ENCODE assay signal across 8 mouse cellular contexts in genomic region chr19:42169322-42169975, GRCm38 (mm10). TPM values are rescaled to one million over a fixed set of nuclear protein-coding genes. Genes with fewer than 3 reads are reported as not detected.
DNase-seq lines count a peak whose midpoint lies in the region; ATAC-seq and TF ChIP-seq lines count a peak whose summit lies in the region.

No protein-coding gene starts in this region.

- TF ChIP-seq CTCF in stomach, postnatal 0 days (IDR thresholded peaks at IDR 0.05; ENCODE audit: low read depth): no peak
- TF ChIP-seq CTCF in thymus, adult 2 months (IDR thresholded peaks at IDR 0.05; ENCODE audit: borderline replicate concordance, control insufficient read depth, extremely low read depth, insufficient read depth, low read length, poor library complexity): no peak

- H3K4me3 ChIP-seq in forebrain, embryonic 10.5 days: peak overlapping the region; percentile 98; the same call in 1 of the 2 replicates
- no peak overlapping the region for H3K4me3 ChIP-seq in forebrain, embryonic 11.5 days (ENCODE audit: low read depth, low read length)
- H3K4me3 ChIP-seq in midbrain, embryonic 14.5 days (replicated peaks; ENCODE audit: low read depth, low read length): peak overlapping the region; percentile 86; the same call in 1 of the 2 replicates
- H3K4me3 ChIP-seq in midbrain, embryonic 11.5 days (ENCODE audit: low read depth, low read length): no peak overlapping the region
- H3K4me3 ChIP-seq in kidney, embryonic 16.5 days (ENCODE audit: low read length): no peak overlapping the region
- H3K4me3 ChIP-seq in stomach, postnatal 0 days (ENCODE audit: low read depth, low read length): no peak overlapping the region
- no peak overlapping the region for H3K4me3 ChIP-seq in thymus, adult 2 months (ENCODE audit: control insufficient read depth, insufficient read depth, low read length)

- ATAC-seq in forebrain, embryonic 11.5 days (replicated peaks; ENCODE audit: low FRiP score): no peak
- no peak for ATAC-seq in midbrain, embryonic 14.5 days (ENCODE audit: low FRiP score, low TSS enrichment)
- no peak for ATAC-seq in midbrain, embryonic 11.5 days (ENCODE audit: low FRiP score)
- ATAC-seq in kidney, embryonic 16.5 days (ENCODE audit: low FRiP score, low TSS enrichment): peak; percentile 47
- no peak for ATAC-seq in stomach, postnatal 0 days (ENCODE audit: low FRiP score, low TSS enrichment)

- no peak for DNase-seq in forebrain, embryonic 10.5 days (ENCODE audit: extremely low spot score, low spot score)
- no peak for DNase-seq in forebrain, embryonic 11.5 days (ENCODE audit: low spot score)
- no peak for DNase-seq in midbrain, embryonic 14.5 days
- DNase-seq in midbrain, embryonic 11.5 days (ENCODE audit: low spot score, missing footprints): no peak
- peak; percentile 46 for DNase-seq in stomach, postnatal 0 days (ENCODE audit: low spot score)
- no peak for DNase-seq in gastrocnemius, adult 8-10 months (ENCODE audit: low spot score in 2 of 2)
- no peak for DNase-seq in thymus, adult 2 months

- 85% methylated on average over 10 of the region's 10 CpGs for WGBS in forebrain, embryonic 10.5 days
- 80% methylated on average over 10 of the region's 10 CpGs for WGBS in forebrain, embryonic 11.5 days
- 77% methylated on average over 10 of the region's 10 CpGs for WGBS in midbrain, embryonic 14.5 days
- WGBS in midbrain, embryonic 11.5 days: 80% methylated on average over 10 of the region's 10 CpGs
- WGBS in kidney, embryonic 16.5 days: 60% methylated on average over 10 of the region's 10 CpGs
- WGBS in stomach, postnatal 0 days: 49% methylated on average over 10 of the region's 10 CpGs
- 82% methylated on average over 10 of the region's 10 CpGs for WGBS in thymus, adult 2 months

- H3K9me3 ChIP-seq in forebrain, embryonic 10.5 days: no peaks in the 10 kb centered on the region
- no peaks in the 10 kb centered on the region for H3K9me3 ChIP-seq in forebrain, embryonic 11.5 days (ENCODE audit: control insufficient read depth, low read length)
- H3K9me3 ChIP-seq in midbrain, embryonic 14.5 days (ENCODE audit: control insufficient read depth, low read length): no peaks in the 10 kb centered on the region
- H3K9me3 ChIP-seq in midbrain, embryonic 11.5 days (ENCODE audit: control insufficient read depth, low read length): no peaks in the 10 kb centered on the region
- H3K9me3 ChIP-seq in kidney, embryonic 16.5 days (ENCODE audit: low read length): no peaks in the 10 kb centered on the region
- H3K9me3 ChIP-seq in stomach, postnatal 0 days (ENCODE audit: control insufficient read depth, low read length): no peaks in the 10 kb centered on the region

- H3K27me3 ChIP-seq in forebrain, embryonic 10.5 days (ENCODE audit: poor library complexity, severe bottlenecking): peaks cover 37% of the 10 kb centered on the region
- peaks cover 2% of the 10 kb centered on the region; the same call in 1 of the 2 replicates for H3K27me3 ChIP-seq in forebrain, embryonic 11.5 days (ENCODE audit: control insufficient read depth, insufficient read depth, low read length)
- H3K27me3 ChIP-seq in midbrain, embryonic 14.5 days (ENCODE audit: control insufficient read depth, insufficient read depth, low read length): 0 out of 2 replicates have a peak, but pooled peaks cover 7% of the 10 kb centered on the region
- no peaks in the 10 kb centered on the region for H3K27me3 ChIP-seq in midbrain, embryonic 11.5 days (ENCODE audit: control insufficient read depth, insufficient read depth, low read length)
- H3K27me3 ChIP-seq in kidney, embryonic 16.5 days (ENCODE audit: insufficient read depth, low read length): peaks cover 8% of the 10 kb centered on the region; the same call in 1 of the 2 replicates
- no peaks in the 10 kb centered on the region for H3K27me3 ChIP-seq in stomach, postnatal 0 days (ENCODE audit: control insufficient read depth, insufficient read depth, low read length)
- no peaks in the 10 kb centered on the region for H3K27me3 ChIP-seq in thymus, adult 2 months (ENCODE audit: control insufficient read depth, insufficient read depth, low read length)

- no peak overlapping the region for H3K27ac ChIP-seq in forebrain, embryonic 10.5 days
- no peak overlapping the region for H3K27ac ChIP-seq in forebrain, embryonic 11.5 days (ENCODE audit: low read depth, low read length)
- no peak overlapping the region for H3K27ac ChIP-seq in midbrain, embryonic 14.5 days (replicated peaks; ENCODE audit: low read depth, low read length)
- no peak overlapping the region for H3K27ac ChIP-seq in midbrain, embryonic 11.5 days (ENCODE audit: low read depth, low read length)
- peak overlapping the region; percentile 51 for H3K27ac ChIP-seq in kidney, embryonic 16.5 days (ENCODE audit: low read length)
- H3K27ac ChIP-seq in stomach, postnatal 0 days (replicated peaks): no peak overlapping the region
- no peak overlapping the region for H3K27ac ChIP-seq in thymus, adult 2 months (ENCODE audit: control insufficient read depth, insufficient read depth, low read length)

- H3K36me3 ChIP-seq in forebrain, embryonic 10.5 days (replicated peaks): no peaks in the 10 kb centered on the region; the same call in 1 of the 2 replicates
- no peaks in the 10 kb centered on the region for H3K36me3 ChIP-seq in forebrain, embryonic 11.5 days (ENCODE audit: control insufficient read depth, insufficient read depth, low read length)
- H3K36me3 ChIP-seq in midbrain, embryonic 14.5 days (ENCODE audit: control insufficient read depth, insufficient read depth, low read length): peaks cover 3% of the 10 kb centered on the region; the same call in 1 of the 2 replicates
- no peaks in the 10 kb centered on the region for H3K36me3 ChIP-seq in midbrain, embryonic 11.5 days (ENCODE audit: control insufficient read depth, insufficient read depth, low read length)
- no peaks in the 10 kb centered on the region for H3K36me3 ChIP-seq in kidney, embryonic 16.5 days (ENCODE audit: insufficient read depth, low read length)
- no peaks in the 10 kb centered on the region for H3K36me3 ChIP-seq in stomach, postnatal 0 days (ENCODE audit: control insufficient read depth, insufficient read depth, low read length)
- no peaks in the 10 kb centered on the region for H3K36me3 ChIP-seq in thymus, adult 2 months (ENCODE audit: control insufficient read depth, insufficient read depth, low read length)

- no peak for TF ChIP-seq EP300 in stomach, postnatal 0 days (optimal IDR thresholded peaks at IDR 0.05)

- no peak overlapping the region for H3K9ac ChIP-seq in forebrain, embryonic 11.5 days (ENCODE audit: low read length)
- no peak overlapping the region; the same call in 1 of the 2 replicates for H3K9ac ChIP-seq in midbrain, embryonic 14.5 days (replicated peaks; ENCODE audit: low read length)
- no peak overlapping the region for H3K9ac ChIP-seq in midbrain, embryonic 11.5 days (ENCODE audit: low read length)
- no peak overlapping the region for H3K9ac ChIP-seq in kidney, embryonic 16.5 days (replicated peaks; ENCODE audit: low read length)
- no peak overlapping the region for H3K9ac ChIP-seq in stomach, postnatal 0 days (ENCODE audit: low read length)

- H3K4me2 ChIP-seq in forebrain, embryonic 11.5 days (ENCODE audit: low read depth, low read length, severe bottlenecking): no peak overlapping the region
- no peak overlapping the region for H3K4me2 ChIP-seq in midbrain, embryonic 14.5 days (ENCODE audit: low read length)
- no peak overlapping the region for H3K4me2 ChIP-seq in midbrain, embryonic 11.5 days
- peak overlapping the region; percentile 91 for H3K4me2 ChIP-seq in kidney, embryonic 16.5 days (replicated peaks; ENCODE audit: low read depth, low read length)
- H3K4me2 ChIP-seq in stomach, postnatal 0 days (replicated peaks; ENCODE audit: low read depth): 0 out of 2 replicates have a peak overlapping the region, but pooled peaks have one; percentile 83

- TF ChIP-seq POLR2A in thymus, adult 2 months (IDR thresholded peaks at IDR 0.05; ENCODE audit: control insufficient read depth, extremely low read depth, insufficient read depth, low read length, poor library complexity): no peak

- H3K4me1 ChIP-seq in forebrain, embryonic 10.5 days: peaks cover 25% of the 10 kb centered on the region
- peaks cover 5% of the 10 kb centered on the region; the same call in 1 of the 2 replicates for H3K4me1 ChIP-seq in forebrain, embryonic 11.5 days (replicated peaks; ENCODE audit: control insufficient read depth, insufficient read depth, low read length)
- H3K4me1 ChIP-seq in midbrain, embryonic 14.5 days (ENCODE audit: control insufficient read depth, insufficient read depth, low read length): peaks cover 15% of the 10 kb centered on the region
- H3K4me1 ChIP-seq in midbrain, embryonic 11.5 days (ENCODE audit: control insufficient read depth, insufficient read depth, low read length): peaks cover 9% of the 10 kb centered on the region; the same call in 1 of the 2 replicates
- H3K4me1 ChIP-seq in kidney, embryonic 16.5 days (ENCODE audit: insufficient read depth, low read length): peaks cover 27% of the 10 kb centered on the region
- H3K4me1 ChIP-seq in stomach, postnatal 0 days (replicated peaks; ENCODE audit: control insufficient read depth, insufficient read depth): peaks cover 2% of the 10 kb centered on the region
- peaks cover 6% of the 10 kb centered on the region for H3K4me1 ChIP-seq in thymus, adult 2 months (replicated peaks; ENCODE audit: control insufficient read depth, insufficient read depth, low read length)

RNA-seq across cellular contexts. Expression of gene Zfyve27, which starts 5.7 kb away (rescaled TPM):
- 27.0 and 30.3 TPM in 2 replicates for polyA plus RNA-seq in forebrain, embryonic 10.5 days (2016; fragmentation: Nextera tagmentation; extraction: Ambion mirVana)
- 22.4 and 23.1 TPM in 2 replicates for polyA plus RNA-seq in forebrain, embryonic 11.5 days (2014; fragmentation: Nextera tagmentation; extraction: Ambion mirVana)
- 35.5 and 46.2 TPM in 2 replicates for polyA plus RNA-seq in midbrain, embryonic 14.5 days (2014; fragmentation: Nextera tagmentation; extraction: Ambion mirVana)
- 15.6 and 16.2 TPM in 2 replicates for polyA plus RNA-seq in midbrain, embryonic 11.5 days (2014; fragmentation: Nextera tagmentation; extraction: Ambion mirVana)
- polyA plus RNA-seq in kidney, embryonic 16.5 days (2015; fragmentation: Nextera tagmentation; extraction: Ambion mirVana): 33.2 and 35.1 TPM in 2 replicates
- 14.1 and 15.3 TPM in 2 replicates for polyA plus RNA-seq in stomach, postnatal 0 days (2015; fragmentation: Nextera tagmentation; extraction: Ambion mirVana)
- total RNA-seq in gastrocnemius, adult 8-10 months (2022): 10 to 100 TPM; 10.4 to 13.2 (median 11.8) TPM
- 89.7 and 96.4 TPM in 2 replicates for polyA plus RNA-seq in thymus, adult 2 months (2012; rRNA removed)

RNA-seq across cellular contexts. Expression of gene Marveld1, which starts 22.2 kb away (rescaled TPM):
- 2.4 and 3.1 TPM in 2 replicates for polyA plus RNA-seq in forebrain, embryonic 10.5 days (2016; fragmentation: Nextera tagmentation; extraction: Ambion mirVana)
- 8.7 and 9.7 TPM in 2 replicates for polyA plus RNA-seq in forebrain, embryonic 11.5 days (2014; fragmentation: Nextera tagmentation; extraction: Ambion mirVana)
- polyA plus RNA-seq in midbrain, embryonic 14.5 days (2014; fragmentation: Nextera tagmentation; extraction: Ambion mirVana): 1.5 and 1.8 TPM in 2 replicates
- 5.3 and 5.9 TPM in 2 replicates for polyA plus RNA-seq in midbrain, embryonic 11.5 days (2014; fragmentation: Nextera tagmentation; extraction: Ambion mirVana)
- 8.6 and 8.7 TPM in 2 replicates for polyA plus RNA-seq in kidney, embryonic 16.5 days (2015; fragmentation: Nextera tagmentation; extraction: Ambion mirVana)
- polyA plus RNA-seq in stomach, postnatal 0 days (2015; fragmentation: Nextera tagmentation; extraction: Ambion mirVana): 15.3 and 23.6 TPM in 2 replicates
- total RNA-seq in gastrocnemius, adult 8-10 months (2022): 1 to 10 TPM; 4.1 to 5.8 (median 4.5) TPM
- polyA plus RNA-seq in thymus, adult 2 months (2012; rRNA removed): 44.4 and 45.7 TPM in 2 replicates

RNA-seq across cellular contexts. Expression of gene Sfrp5, which starts 32.6 kb away (rescaled TPM):
- polyA plus RNA-seq in forebrain, embryonic 10.5 days (2016; fragmentation: Nextera tagmentation; extraction: Ambion mirVana): 0.14 TPM in 1 of 2 replicates, not detected in the other
- polyA plus RNA-seq in forebrain, embryonic 11.5 days (2014; fragmentation: Nextera tagmentation; extraction: Ambion mirVana): 0.09 and 0.19 TPM in 2 replicates
- 0.68 and 0.82 TPM in 2 replicates for polyA plus RNA-seq in midbrain, embryonic 14.5 days (2014; fragmentation: Nextera tagmentation; extraction: Ambion mirVana)
- 0.11 and 0.14 TPM in 2 replicates for polyA plus RNA-seq in midbrain, embryonic 11.5 days (2014; fragmentation: Nextera tagmentation; extraction: Ambion mirVana)
- polyA plus RNA-seq in kidney, embryonic 16.5 days (2015; fragmentation: Nextera tagmentation; extraction: Ambion mirVana): 0.92 and 1.1 TPM in 2 replicates
- polyA plus RNA-seq in stomach, postnatal 0 days (2015; fragmentation: Nextera tagmentation; extraction: Ambion mirVana): 0.55 and 0.74 TPM in 2 replicates
- 1 to 10 TPM; 1.8 to 7.4 (median 4.8) TPM for total RNA-seq in gastrocnemius, adult 8-10 months (2022)
- polyA plus RNA-seq in thymus, adult 2 months (2012; rRNA removed): 2.0 and 2.4 TPM in 2 replicates

RNA-seq across cellular contexts. Expression of gene Avpi1, which starts 40.6 kb away (rescaled TPM):
- 23.5 and 23.9 TPM in 2 replicates for polyA plus RNA-seq in forebrain, embryonic 10.5 days (2016; fragmentation: Nextera tagmentation; extraction: Ambion mirVana)
- 15.6 and 16.3 TPM in 2 replicates for polyA plus RNA-seq in forebrain, embryonic 11.5 days (2014; fragmentation: Nextera tagmentation; extraction: Ambion mirVana)
- polyA plus RNA-seq in midbrain, embryonic 14.5 days (2014; fragmentation: Nextera tagmentation; extraction: Ambion mirVana): 5.8 and 6.0 TPM in 2 replicates
- polyA plus RNA-seq in midbrain, embryonic 11.5 days (2014; fragmentation: Nextera tagmentation; extraction: Ambion mirVana): 11.1 and 12.9 TPM in 2 replicates
- polyA plus RNA-seq in kidney, embryonic 16.5 days (2015; fragmentation: Nextera tagmentation; extraction: Ambion mirVana): 24.9 and 30.7 TPM in 2 replicates
- 108 and 117 TPM in 2 replicates for polyA plus RNA-seq in stomach, postnatal 0 days (2015; fragmentation: Nextera tagmentation; extraction: Ambion mirVana)
- total RNA-seq in gastrocnemius, adult 8-10 months (2022): 10 to 100 TPM in 1 of 4 experiments, 1 to 10 TPM in 3; 8.6 to 12.1 (median 9.2) TPM
- polyA plus RNA-seq in thymus, adult 2 months (2012; rRNA removed): 13.0 and 15.9 TPM in 2 replicates

Comparison
In these comparisons a context has a peak if more than half of its experiments do, and no peak if none do; other contexts are left out.
1. H3K4me3 ChIP-seq: peak in forebrain, embryonic 10.5 days (single experiment) and midbrain, embryonic 14.5 days (single experiment); none in forebrain, embryonic 11.5 days (single experiment), midbrain, embryonic 11.5 days (single experiment), kidney, embryonic 16.5 days (single experiment), stomach, postnatal 0 days (single experiment) and thymus, adult 2 months (single experiment).
2. H3K4me2 ChIP-seq: peak in kidney, embryonic 16.5 days (single experiment) and stomach, postnatal 0 days (single experiment); none in forebrain, embryonic 11.5 days (single experiment), midbrain, embryonic 14.5 days (single experiment) and midbrain, embryonic 11.5 days (single experiment).